Mouse (Mus musculus) cerebellum, adult 8-10 months (tissue): ENCODE results near the gene Psrc1.

Experiments
- DNase-seq: peaks from one replicate; pipeline ENCODE4 v3.0.0; 2022

Psrc1 gene

DNA sequence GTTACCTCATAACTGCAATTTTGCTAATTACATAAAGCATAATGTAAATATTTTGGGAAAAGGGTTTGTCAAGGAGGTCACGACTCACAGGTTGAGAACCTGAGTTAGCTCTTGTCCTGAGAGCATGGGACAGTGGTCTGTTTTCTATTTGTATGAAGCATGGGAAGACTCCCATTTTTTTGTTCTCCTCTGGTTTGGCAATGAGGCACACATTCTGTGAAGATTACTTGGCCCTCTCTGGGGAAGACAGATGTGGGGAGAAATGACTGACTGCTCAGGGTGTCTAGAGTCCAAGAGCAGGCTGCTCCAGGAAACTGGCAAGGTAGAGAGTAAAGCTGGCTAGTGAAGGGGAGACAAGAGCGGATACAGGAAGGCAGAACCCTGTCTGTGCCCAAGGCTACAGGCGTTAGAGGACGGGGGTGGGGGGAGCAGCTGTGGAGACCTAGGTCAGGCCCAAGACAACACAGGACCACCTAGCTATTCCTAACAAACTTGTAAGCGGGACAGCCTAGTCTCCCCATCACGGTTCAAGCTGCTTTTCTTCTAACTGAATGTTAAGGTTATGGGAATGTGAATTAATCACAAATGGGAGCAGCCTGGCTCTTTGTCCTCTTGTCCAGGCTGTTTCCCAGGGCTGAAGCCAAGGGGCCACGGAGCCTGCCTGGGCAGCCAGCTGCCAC is 41.4 kb downstream of the Psrc1 start:
- DNase-seq, result no peak

DNA sequence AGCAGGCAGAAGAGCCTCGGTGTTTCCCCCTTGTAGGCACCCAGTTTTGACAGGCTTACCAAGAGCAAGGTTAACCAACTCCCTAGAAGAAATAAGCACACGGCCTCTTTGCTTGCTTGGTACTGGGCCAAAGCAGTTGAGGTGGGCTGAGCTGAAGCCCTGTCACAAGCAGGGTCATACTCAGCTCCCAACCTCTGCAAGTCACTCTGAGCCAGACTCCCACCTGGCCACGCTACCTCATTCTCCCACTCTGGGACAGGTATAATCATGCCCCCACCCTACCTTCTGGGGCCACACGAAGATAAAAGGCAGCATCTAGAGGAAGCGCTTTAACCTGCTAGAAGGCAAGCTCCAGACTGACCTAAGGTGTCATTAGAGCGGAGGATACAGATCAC is 42.0 kb downstream of the Psrc1 start:
- DNase-seq, result no peak

DNA sequence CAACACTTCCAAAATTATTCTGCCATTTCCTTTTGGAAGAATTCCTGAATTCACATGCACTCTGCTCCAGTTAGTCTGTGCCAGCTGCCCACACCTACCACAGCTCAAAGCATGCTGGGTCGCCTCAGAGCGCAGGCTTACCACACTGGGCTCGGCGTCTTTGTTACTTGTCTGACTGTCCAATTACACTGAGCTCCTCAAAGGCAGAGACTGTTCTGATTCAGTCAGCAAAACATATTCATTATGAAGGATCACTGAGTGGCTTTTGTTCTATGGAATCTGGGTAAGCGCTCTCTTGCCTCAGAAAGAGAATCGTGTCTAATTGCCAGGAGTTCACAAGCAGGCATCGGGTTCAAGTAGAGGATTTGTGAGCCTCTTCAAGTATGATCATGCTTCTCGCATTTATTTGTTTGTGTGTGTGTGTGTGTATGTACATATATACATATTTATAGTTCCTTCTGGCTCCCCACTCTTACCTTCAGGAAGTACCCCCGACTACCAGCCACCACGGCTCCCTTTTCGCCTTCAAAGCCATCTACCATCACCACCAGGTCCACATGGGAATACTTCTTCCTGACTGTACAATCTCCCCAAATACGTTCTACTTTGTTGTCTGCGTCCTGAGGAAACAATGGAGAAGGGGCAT is 49.0 kb downstream of the Psrc1 start:
- no peak for DNase-seq

DNA sequence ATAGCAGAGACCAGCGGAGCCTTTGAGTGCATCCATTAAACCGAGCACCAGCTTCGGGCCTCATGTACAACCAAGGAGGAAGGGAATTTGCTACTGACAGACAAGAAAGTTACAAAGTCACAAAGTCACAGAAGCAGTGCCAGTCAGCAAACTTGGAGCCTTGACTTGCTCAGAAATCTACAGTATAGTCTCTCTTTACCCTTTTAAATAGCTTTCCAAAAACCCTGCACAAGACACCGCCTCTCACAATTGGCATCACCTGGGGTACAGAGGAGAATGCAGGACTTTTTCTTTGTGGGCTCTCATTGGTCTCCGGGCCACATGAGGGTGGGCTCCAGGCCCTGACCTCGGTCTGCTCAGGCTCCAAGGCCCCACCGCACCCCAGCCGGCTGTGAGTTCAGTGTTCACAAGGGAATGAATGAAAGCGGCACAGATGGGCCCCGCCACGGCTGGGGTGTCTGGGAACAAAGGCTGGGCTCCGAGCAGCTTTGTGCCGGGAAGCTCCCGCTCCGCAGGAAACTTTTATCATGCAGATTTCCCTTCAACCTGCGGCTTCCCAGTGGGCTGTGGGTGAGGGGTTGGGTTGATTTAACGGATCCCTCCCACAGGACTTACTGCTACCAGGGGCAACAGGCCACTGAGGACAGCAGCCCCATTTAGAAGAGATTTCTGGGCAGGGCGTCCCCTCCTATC is 49.7 kb downstream of the Psrc1 start:
- DNase-seq, result no peak

DNA sequence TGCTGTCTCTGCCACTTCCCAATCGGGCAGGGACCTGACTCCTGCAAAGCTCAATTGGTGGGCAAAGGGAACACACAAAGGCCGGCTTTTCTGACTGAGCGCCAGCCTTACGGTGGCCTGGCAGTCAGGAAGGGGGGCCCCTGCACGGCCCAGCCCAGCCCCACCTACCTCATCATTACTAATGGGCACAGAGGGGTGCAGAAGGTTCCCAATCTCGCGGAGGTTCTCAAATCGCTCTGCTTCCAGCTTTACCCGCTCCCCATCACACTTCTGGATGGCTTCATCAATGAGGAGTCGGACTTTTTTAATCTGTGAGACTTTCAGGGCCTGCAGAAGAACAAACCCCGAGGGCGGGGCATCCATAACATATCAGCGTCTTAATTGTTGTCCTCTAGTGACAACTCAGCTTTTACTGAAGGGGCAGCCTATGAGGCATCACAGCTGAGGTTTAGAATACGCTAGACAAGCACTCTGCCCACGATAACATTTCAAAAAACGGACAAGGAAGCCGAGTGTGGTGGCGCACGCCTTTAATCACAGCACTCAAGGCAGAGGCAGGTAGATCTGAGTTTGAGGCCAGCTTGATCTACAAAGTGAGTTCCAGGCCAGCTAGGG is 50.3 kb downstream of the Psrc1 start:
- DNase-seq, result no peak

DNA sequence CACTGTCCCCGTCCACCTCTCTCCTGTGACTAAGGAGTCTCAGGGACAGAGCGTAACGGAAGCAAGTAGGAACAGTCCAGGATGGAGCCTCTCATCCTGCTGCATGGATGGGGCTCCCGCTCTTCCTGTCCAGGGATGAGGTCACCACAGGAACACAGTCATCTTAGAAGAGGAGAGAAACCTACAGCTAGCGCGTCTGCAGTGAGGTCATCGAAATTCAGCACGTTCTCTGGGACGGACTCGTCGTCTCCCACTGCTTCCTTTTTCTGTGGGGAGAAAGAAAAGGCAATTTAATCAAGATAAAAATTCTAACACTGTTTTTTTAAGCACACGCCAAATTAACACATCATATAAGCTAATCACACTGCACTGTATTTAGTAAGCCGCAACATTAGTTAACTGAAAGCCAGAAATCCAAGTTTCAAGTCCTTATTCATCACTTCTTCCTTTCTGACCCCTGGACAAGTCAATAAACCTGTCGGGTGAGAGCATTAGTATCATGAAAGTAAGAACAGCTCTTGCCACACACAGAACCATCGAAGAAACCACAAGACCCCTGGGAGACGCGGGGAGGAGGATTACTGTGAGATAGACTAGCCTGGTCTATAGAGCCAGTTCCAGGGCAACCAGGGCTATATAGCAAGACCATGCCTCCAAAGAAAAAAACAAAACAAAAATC is 52.2 kb downstream of the Psrc1 start:
- no peak for DNase-seq

DNA sequence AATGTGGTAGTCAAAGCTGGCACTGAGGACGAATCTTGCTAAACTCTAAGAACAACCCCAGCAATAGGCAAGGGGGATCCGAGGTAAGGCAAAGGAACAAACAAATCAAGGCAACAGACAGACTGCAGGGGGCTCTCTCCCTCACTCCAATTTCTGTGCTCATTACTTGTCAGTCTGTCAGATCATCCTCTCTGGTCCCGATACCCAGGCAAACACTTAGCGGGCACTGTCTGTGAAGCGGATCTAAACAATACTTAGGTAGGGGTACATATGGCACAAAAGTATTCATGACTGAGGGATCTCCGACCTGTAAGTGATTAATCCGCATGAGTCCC is 52.7 kb downstream of the Psrc1 start:
- DNase-seq, result no peak
